Comparison of ENCODE assay signal across 24 mouse cellular contexts in genomic region chr10:63155668-63156350, GRCm38 (mm10). TPM values are rescaled to one million over a fixed set of nuclear protein-coding genes. Genes with fewer than 3 reads are reported as not detected.
DNase-seq lines count a peak whose midpoint lies in the region; ATAC-seq and TF ChIP-seq lines count a peak whose summit lies in the region.
"Had no signal": no experiment of that assay in that cellular context is flagged by ENCODE, and none has a peak within 500 bp of the region (broad histone marks: within the 10 kb centered on the region; RNA-seq: fewer than 3 reads in every experiment).

No protein-coding gene starts in this region.

- 60% methylated on average over 4 of the region's 4 CpGs for WGBS in heart, embryonic 13.5 days
- WGBS in liver, adult 2 months: 9% methylated on average over 4 of the region's 4 CpGs
- 78% methylated on average over 4 of the region's 4 CpGs for WGBS in liver, embryonic 11.5 days
- WGBS in large intestine, adult 2 months: 30% methylated on average over 4 of the region's 4 CpGs

- no peak for ATAC-seq in heart, embryonic 13.5 days (ENCODE audit: extremely low read depth, insufficient number of reproducible peaks, low FRiP score, low TSS enrichment)
- ATAC-seq in liver, embryonic 11.5 days (replicated peaks; ENCODE audit: low FRiP score): no peak
- ATAC-seq: forebrain, embryonic 16.5 days; hindbrain, postnatal 0 days had no signal

- H3K4me3 ChIP-seq in heart, embryonic 13.5 days: no peak overlapping the region
- no peak overlapping the region for H3K4me3 ChIP-seq in liver, adult 2 months (ENCODE audit: insufficient read depth, low read depth, low read length)
- H3K4me3 ChIP-seq in liver, embryonic 11.5 days (ENCODE audit: low read depth, low read length): no peak overlapping the region
- no peak overlapping the region for H3K4me3 ChIP-seq in layer of hippocampus, adult 2 months
- H3K4me3 ChIP-seq: hindbrain, embryonic 10.5 days; megakaryocyte, embryonic 14.5 days; myocyte; neural tube, embryonic 15.5 days; stomach, embryonic 15.5 days had no signal

- H3K27me3 ChIP-seq in heart, embryonic 13.5 days (replicated peaks): no peaks in the 10 kb centered on the region
- H3K27me3 ChIP-seq in liver, adult 2 months (ENCODE audit: control insufficient read depth, insufficient read depth, low read length): no peaks in the 10 kb centered on the region
- no peaks in the 10 kb centered on the region for H3K27me3 ChIP-seq in liver, embryonic 11.5 days (replicated peaks; ENCODE audit: control insufficient read depth, insufficient read depth, low read length)
- H3K27me3 ChIP-seq: neural tube, embryonic 15.5 days; stomach, embryonic 15.5 days had no signal

- intact Hi-C loops in heart, postnatal 36 days (cut with DNase I): loop anchor here (2.0 to 5.0 kb wide), 3 partner anchors 45 to 221 kb away; partner anchors contain the start of gene Herc4

- H3K27ac ChIP-seq in heart, embryonic 13.5 days (replicated peaks): peak overlapping the region; percentile 82; the same call in 1 of the 2 replicates
- H3K27ac ChIP-seq in liver, adult 2 months (replicated peaks; ENCODE audit: insufficient read depth, low read depth, low read length): peak overlapping the region; percentile 95
- no peak overlapping the region for H3K27ac ChIP-seq in liver, embryonic 11.5 days (ENCODE audit: low read depth, low read length)
- no peak overlapping the region for H3K27ac ChIP-seq in layer of hippocampus, adult 2 months
- H3K27ac ChIP-seq: hindbrain, embryonic 10.5 days; hindbrain, postnatal 0 days; neural tube, embryonic 15.5 days; stomach, embryonic 15.5 days had no signal

- H3K9ac ChIP-seq in heart, embryonic 13.5 days: no peak overlapping the region
- no peak overlapping the region for H3K9ac ChIP-seq in liver, adult 2 months (ENCODE audit: low read depth, low read length)
- H3K9ac ChIP-seq in liver, embryonic 11.5 days (ENCODE audit: low read depth, low read length): no peak overlapping the region
- H3K9ac ChIP-seq: neural tube, embryonic 15.5 days; stomach, embryonic 15.5 days had no signal

- peak; percentile 29 to 69 for DNase-seq in adrenal gland, adult (ENCODE audit: inconsistent age in 2 of 2, low spot score in 1 of 2)
- DNase-seq in adrenal gland, postnatal 14 days: no peak
- no peak for DNase-seq in heart, postnatal 36 days
- peak; percentile 91 for DNase-seq in liver, adult 2 months (ENCODE audit: extremely low read depth, low read depth, low spot score)
- no peak for DNase-seq in liver, embryonic 11.5 days (ENCODE audit: low spot score)
- DNase-seq in large intestine, adult 2 months (ENCODE audit: low read depth, low spot score): peak; percentile 22
- no peak for DNase-seq in layer of hippocampus, adult 2 months (ENCODE audit: low spot score in 2 of 2)
- DNase-seq: adrenal gland, postnatal 36 days; cerebellum, adult 11-12 months; cerebellum, postnatal 14 days; lung, adult 18-20 months; lung, postnatal 14 days; midbrain, embryonic 14.5 days; right cerebral cortex, postnatal 25 days had no signal

- TF ChIP-seq CTCF in liver, adult 2 months (IDR thresholded peaks at IDR 0.05; ENCODE audit: low read depth, low read length): no peak
- TF ChIP-seq CTCF in layer of hippocampus, adult 2 months (conservative IDR thresholded peaks at IDR 0.05): no peak

- TF ChIP-seq POLR2A in liver, adult 2 months (IDR thresholded peaks at IDR 0.05; ENCODE audit: extremely low read depth, insufficient read depth, low read length): no peak

- no peaks in the 10 kb centered on the region for H3K36me3 ChIP-seq in heart, embryonic 13.5 days
- no peaks in the 10 kb centered on the region for H3K36me3 ChIP-seq in liver, adult 2 months (ENCODE audit: control insufficient read depth, insufficient read depth, low read length)
- no peaks in the 10 kb centered on the region for H3K36me3 ChIP-seq in liver, embryonic 11.5 days (ENCODE audit: control insufficient read depth, insufficient read depth, low read length)
- H3K36me3 ChIP-seq: hindbrain, embryonic 10.5 days; neural tube, embryonic 15.5 days; stomach, embryonic 15.5 days had no signal

- H3K79me2 ChIP-seq in liver, adult 2 months (ENCODE audit: control insufficient read depth, insufficient read depth, low read length): no peaks in the 10 kb centered on the region

- no peaks in the 10 kb centered on the region for H3K9me3 ChIP-seq in heart, embryonic 13.5 days
- no peaks in the 10 kb centered on the region for H3K9me3 ChIP-seq in liver, embryonic 11.5 days (ENCODE audit: control insufficient read depth, low read length)
- H3K9me3 ChIP-seq: hindbrain, embryonic 10.5 days; neural tube, embryonic 15.5 days; stomach, embryonic 15.5 days had no signal

- no peak overlapping the region for H3K4me2 ChIP-seq in heart, embryonic 13.5 days
- H3K4me2 ChIP-seq in liver, embryonic 11.5 days: no peak overlapping the region
- H3K4me2 ChIP-seq: neural tube, embryonic 15.5 days; stomach, embryonic 15.5 days had no signal

- H3K4me1 ChIP-seq in heart, embryonic 13.5 days: peaks cover 20% of the 10 kb centered on the region
- H3K4me1 ChIP-seq in liver, adult 2 months (ENCODE audit: control insufficient read depth, insufficient read depth, low read length): peaks cover 20% of the 10 kb centered on the region
- H3K4me1 ChIP-seq in liver, embryonic 11.5 days (replicated peaks; ENCODE audit: control insufficient read depth, insufficient read depth, low read length): peaks cover 4% of the 10 kb centered on the region
- H3K4me1 ChIP-seq: hindbrain, embryonic 10.5 days; neural tube, embryonic 15.5 days; stomach, embryonic 15.5 days had no signal

RNA-seq across cellular contexts. Expression of gene Mypn, which starts 47.9 kb away (rescaled TPM):
- total RNA-seq in adrenal gland, postnatal 14 days (2021): 0.56 and 0.59 TPM in 2 replicates
- 4.7 and 5.3 TPM in 2 replicates for polyA plus RNA-seq in heart, embryonic 13.5 days (2015; fragmentation: Nextera tagmentation; extraction: Ambion mirVana)
- 100 to 1,000 TPM in 1 of 2 experiments, 10 to 100 TPM in 1; 96.7 to 105 TPM for total RNA-seq in heart, postnatal 36 days (2021)
- under 0.01 TPM in 1 of 2 replicates, not detected in the other for total RNA-seq in liver, adult 2 months (2014; rRNA removed)
- 0.12 TPM in 1 of 2 replicates, not detected in the other for polyA plus RNA-seq in liver, adult 2 months (2012; rRNA removed)
- 0.16 and 0.30 TPM in 2 replicates for polyA plus RNA-seq in liver, embryonic 11.5 days (2014; fragmentation: Nextera tagmentation; extraction: Ambion mirVana)
- polyA plus RNA-seq in large intestine, adult 2 months (2012; rRNA removed): 0.12 and 0.16 TPM in 2 replicates
- total RNA-seq in layer of hippocampus, adult 2 months (2021): 1 to 10 TPM; 1.5 to 1.6 TPM

RNA-seq across cellular contexts. Expression of gene Atoh7, which starts 56.4 kb away (rescaled TPM):
- total RNA-seq in adrenal gland, postnatal 14 days (2021): not detected in 2 replicates
- polyA plus RNA-seq in heart, embryonic 13.5 days (2015; fragmentation: Nextera tagmentation; extraction: Ambion mirVana): not detected in 2 replicates
- total RNA-seq in heart, postnatal 36 days (2021): not detected
- not detected in 2 replicates for total RNA-seq in liver, adult 2 months (2014; rRNA removed)
- polyA plus RNA-seq in liver, adult 2 months (2012; rRNA removed): not detected in 2 replicates
- not detected in 2 replicates for polyA plus RNA-seq in liver, embryonic 11.5 days (2014; fragmentation: Nextera tagmentation; extraction: Ambion mirVana)
- not detected in 2 replicates for polyA plus RNA-seq in large intestine, adult 2 months (2012; rRNA removed)
- total RNA-seq in layer of hippocampus, adult 2 months (2021): 1 to 10 TPM; 1.7 to 2.0 TPM
- total RNA-seq: adrenal gland, postnatal 36 days; gastrocnemius, postnatal 4 days had no signal
- polyA plus RNA-seq: embryonic facial prominence, embryonic 14.5 days; myocyte had no signal

Comparison
In these comparisons a context has a peak if more than half of its experiments do, and no peak if none do; other contexts are left out.
1. DNase-seq: peak in adrenal gland, adult (2 of 2), liver, adult 2 months (single experiment) and large intestine, adult 2 months (single experiment); none in adrenal gland, postnatal 14 days (single experiment), heart, postnatal 36 days (0 of 2), liver, embryonic 11.5 days (single experiment) and layer of hippocampus, adult 2 months (0 of 2).
2. H3K27ac ChIP-seq: peak in heart, embryonic 13.5 days (single experiment) and liver, adult 2 months (single experiment); none in liver, embryonic 11.5 days (single experiment) and layer of hippocampus, adult 2 months (single experiment).
3. RNA of gene Mypn, which starts 47.9 kb away (total RNA-seq): 96.7 to 105 TPM in heart, postnatal 36 days; 1.5 to 1.6 TPM in layer of hippocampus, adult 2 months, 0.56 to 0.59 TPM in adrenal gland, postnatal 14 days and under 0.01 TPM in liver, adult 2 months; every median in the first group is over 10 times any median in the second.